Mouse (Mus musculus) E14TG2a.4 (cell line): ENCODE data around the gene Mars.

Experiments used
- CTCF ChIP-seq: conservative IDR thresholded peaks from 2 replicates; pipeline ENCODE4 v1.5.1; 2014; ENCODE audit warnings: low read length
- NANOG ChIP-seq: IDR thresholded peaks from 2 replicates; pipeline ENCODE4 v1.6.1; 2014; ENCODE audit warnings: borderline replicate concordance, low read length, mixed read lengths
- POU5F1 ChIP-seq: IDR thresholded peaks from 2 replicates; pipeline ENCODE4 v1.6.1; 2014; ENCODE audit warnings: low read length, borderline replicate concordance

GRCm38 (mm10) chr10:127288800-127289572 lies 22.6 kb downstream of the Mars start, which contains the start of gene Mbd6:
- no peak for TF ChIP-seq CTCF
- no peak for TF ChIP-seq POU5F1
- no peak for TF ChIP-seq NANOG
